Mouse (Mus musculus): ENCODE data around the gene Ccr5. TPM values are rescaled to one million over a fixed set of nuclear protein-coding genes. Genes with fewer than 3 reads are reported as not detected.
"Not testable (repeated sequence)": the region's sequence is repeated elsewhere in the genome, so short reads cannot be mapped to it uniquely, and the experiment has no call there.

The Ccr5 gene
- 1 to 10 TPM; 3.3 to 5.0 TPM for total RNA-seq (2021)
- long read RNA-seq, experiment 1, full-length matches to known transcripts, result 3 of 4 reads
- long read RNA-seq, experiment 1, partial matches to known transcripts, result 0 of 4 reads
- long read RNA-seq, experiment 1, other reads (novel, unspliced or antisense), result 1 of 4 reads
- long read RNA-seq, experiment 2, full-length matches to known transcripts, result 5 of 5 reads
- long read RNA-seq, experiment 2, partial matches to known transcripts, result 0 of 5 reads
- long read RNA-seq, experiment 2, other reads (novel, unspliced or antisense), result 0 of 5 reads

- intact Hi-C loops (cut with DNase I), result no loop called here
- no peak for TF ChIP-seq CTCF (IDR thresholded peaks at IDR 0.05)
Observed at GRCm38 (mm10) chr9:124121387-124122184, at the start of gene Ccr5. TSS of gene Ccr5 (plus strand) at chr9:124121543.

DNA sequence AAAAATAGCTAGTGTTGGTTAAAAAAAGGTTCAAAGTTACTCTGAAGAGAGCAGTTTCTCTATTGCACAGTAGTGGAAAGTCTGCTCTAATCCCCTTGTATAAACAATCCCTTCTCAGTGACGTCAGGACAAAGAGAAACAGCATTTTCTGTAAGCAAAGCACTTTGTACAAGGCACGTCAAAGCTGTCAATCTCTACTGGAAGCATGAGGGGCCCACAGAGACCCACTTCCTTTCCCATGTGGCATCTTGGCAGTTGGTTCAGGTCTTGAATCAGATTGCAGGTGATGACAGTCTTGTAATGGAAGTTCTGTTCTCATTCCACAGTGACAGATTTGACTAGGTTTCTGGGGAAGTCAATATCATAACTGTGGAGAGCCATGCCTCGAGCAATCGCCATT lies 41.5 kb upstream of the Ccr5 start:
- no peak for TF ChIP-seq CTCF (IDR thresholded peaks at IDR 0.05)
- H3K4me3 ChIP-seq, result no peak overlapping the region
- DNase-seq (ENCODE audit: extremely low spot score in 1 of 2, low spot score in 2 of 2), result no peak
- intact Hi-C loops (cut with DNase I), result no loop called here
- no peak overlapping the region for H3K27ac ChIP-seq

More at GRCm38 (mm10) chr9:124121387-124122184, at the start of gene Ccr5:
- no peak for DNase-seq (ENCODE audit: extremely low spot score in 1 of 2, low spot score in 2 of 2)
- Histone ChIP-seq H3K4me3 (no peak within 1 kb of the TSS), H3K27ac (no peak within 1 kb of the TSS)

- intact Hi-C loops (cut with DNase I); DNase-seq (ENCODE audit: extremely low spot score in 1 of 2, low spot score in 2 of 2); H3K4me3 ChIP-seq; H3K27ac ChIP-seq: not testable (repeated sequence)
Observed at GRCm38 (mm10) chr9:124080471-124080870, 40.9 kb upstream of the Ccr5 start.

DNA sequence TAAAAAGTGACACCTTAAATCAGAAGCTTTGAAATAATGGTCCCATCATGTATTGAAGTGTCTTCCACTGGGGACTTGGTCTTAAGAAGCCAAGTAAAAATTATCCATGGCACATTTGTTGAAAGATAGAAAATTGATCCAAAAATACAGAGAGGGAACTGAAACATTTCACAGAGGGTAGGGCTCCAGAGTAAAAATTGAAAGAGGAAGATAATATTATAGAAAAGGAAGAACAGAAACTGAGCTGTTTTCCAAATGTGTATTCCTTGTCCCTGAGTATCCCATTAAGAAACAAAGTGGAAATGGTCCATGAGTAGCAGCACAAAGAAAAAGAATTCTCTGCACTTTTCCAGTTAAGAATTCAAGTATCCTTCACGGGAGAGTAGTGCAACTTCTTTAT lies 30.9 kb upstream of the Ccr5 start:
- no peak for DNase-seq (ENCODE audit: extremely low spot score in 1 of 2, low spot score in 2 of 2)
- Histone ChIP-seq H3K4me3 (no peak overlapping the region), H3K27ac (no peak overlapping the region)
- no peak for TF ChIP-seq CTCF (IDR thresholded peaks at IDR 0.05)
- intact Hi-C loops (cut with DNase I), result no loop called here

DNA sequence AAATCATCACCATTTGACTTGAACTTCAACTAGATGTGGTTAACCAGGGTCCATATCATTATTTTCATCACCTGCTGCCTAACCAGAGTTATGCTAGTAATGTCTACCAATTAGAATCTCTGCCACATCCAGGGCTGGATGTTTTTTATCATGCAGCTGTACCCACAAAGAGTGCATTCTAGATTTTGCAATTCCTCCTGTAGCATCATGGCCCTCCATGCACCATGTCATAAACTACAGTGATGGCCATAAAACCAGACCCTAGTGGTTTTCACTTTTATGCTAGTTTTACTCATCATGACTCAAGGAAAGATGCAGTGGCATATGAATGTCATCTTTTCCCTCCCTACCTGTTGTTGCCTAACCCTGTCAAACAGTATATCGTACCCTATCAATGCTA lies 22.2 kb upstream of the Ccr5 start:
- no peak for TF ChIP-seq CTCF (IDR thresholded peaks at IDR 0.05)
- intact Hi-C loops (cut with DNase I), result no loop called here
- no peak for DNase-seq (ENCODE audit: extremely low spot score in 1 of 2, low spot score in 2 of 2)
- Histone ChIP-seq H3K4me3 (no peak overlapping the region), H3K27ac (no peak overlapping the region)

GRCm38 (mm10) chr9:124100357-124100756 lies 21.0 kb upstream of the Ccr5 start:
- intact Hi-C loops (cut with DNase I), result no loop called here

GRCm38 (mm10) chr9:124101723-124102122 lies 19.6 kb upstream of the Ccr5 start, which contains the start of gene Ccr2:
TSS of gene Ccr2 (plus strand) at chr9:124101950.
- Histone ChIP-seq H3K27ac (no peak within 1 kb of the TSS), H3K4me3 (no peak within 1 kb of the TSS)
- DNase-seq (ENCODE audit: extremely low spot score in 1 of 2, low spot score in 2 of 2), result no peak
- no peak for TF ChIP-seq CTCF (IDR thresholded peaks at IDR 0.05)
- intact Hi-C loops (cut with DNase I), result no loop called here

More at GRCm38 (mm10) chr9:124100357-124100756, 21.0 kb upstream of the Ccr5 start:
- Histone ChIP-seq H3K4me3 (no peak overlapping the region), H3K27ac (no peak overlapping the region)
- no peak for DNase-seq (ENCODE audit: extremely low spot score in 1 of 2, low spot score in 2 of 2)
- no peak for TF ChIP-seq CTCF (IDR thresholded peaks at IDR 0.05)

DNA sequence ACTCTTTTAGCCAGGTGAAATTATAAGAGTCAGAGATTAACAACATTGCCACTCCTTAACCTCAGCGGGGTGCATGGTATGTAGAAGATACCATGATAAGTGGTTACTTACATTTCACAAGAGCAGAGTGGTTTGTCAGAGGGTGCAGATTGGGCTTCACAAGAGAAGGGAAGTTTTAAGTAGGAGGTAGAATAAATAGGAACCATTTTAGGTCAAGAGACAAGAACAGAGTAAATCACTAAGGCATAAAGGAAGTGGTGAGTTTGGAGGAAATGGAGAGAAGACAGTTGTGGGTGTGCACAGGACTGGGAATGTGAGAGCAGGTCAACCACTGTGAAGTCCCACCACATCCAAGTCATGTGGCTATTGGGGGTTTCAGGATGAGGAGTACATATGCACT lies 18.1 kb upstream of the Ccr5 start:
- intact Hi-C loops (cut with DNase I), result no loop called here
- TF ChIP-seq CTCF (IDR thresholded peaks at IDR 0.05), result no peak
- H3K27ac ChIP-seq, result no peak overlapping the region
- H3K4me3 ChIP-seq, result no peak overlapping the region
- DNase-seq (ENCODE audit: extremely low spot score in 1 of 2, low spot score in 2 of 2), result no peak

- no peak for TF ChIP-seq CTCF (IDR thresholded peaks at IDR 0.05)
- Histone ChIP-seq H3K27ac (no peak overlapping the region), H3K4me3 (no peak overlapping the region)
- intact Hi-C loops (cut with DNase I), result no loop called here
- DNase-seq (ENCODE audit: extremely low spot score in 1 of 2, low spot score in 2 of 2), result no peak
Observed at GRCm38 (mm10) chr9:124105196-124105595, 16.1 kb upstream of the Ccr5 start.

- H3K27ac ChIP-seq, result no peak overlapping the region
- no peak for DNase-seq (ENCODE audit: extremely low spot score in 1 of 2, low spot score in 2 of 2)
- intact Hi-C loops (cut with DNase I), result no loop called here
- no peak overlapping the region for H3K4me3 ChIP-seq
- no peak for TF ChIP-seq CTCF (IDR thresholded peaks at IDR 0.05)
Observed at GRCm38 (mm10) chr9:124107232-124107631, 14.1 kb upstream of the Ccr5 start.

- no peak overlapping the region for H3K27ac ChIP-seq
- no peak for TF ChIP-seq CTCF (IDR thresholded peaks at IDR 0.05)
- DNase-seq (ENCODE audit: extremely low spot score in 1 of 2, low spot score in 2 of 2), result no peak
- intact Hi-C loops (cut with DNase I), result no loop called here
- no peak overlapping the region for H3K4me3 ChIP-seq
Observed at GRCm38 (mm10) chr9:124108356-124109127, 12.8 kb upstream of the Ccr5 start.

- Histone ChIP-seq H3K4me3 (no peak overlapping the region), H3K27ac (no peak overlapping the region)
- TF ChIP-seq CTCF (IDR thresholded peaks at IDR 0.05), result no peak
- intact Hi-C loops (cut with DNase I), result no loop called here
- DNase-seq (ENCODE audit: extremely low spot score in 1 of 2, low spot score in 2 of 2), result no peak
Observed at GRCm38 (mm10) chr9:124111997-124112396, 9.3 kb upstream of the Ccr5 start.

Measured in left cerebral cortex, adult 2 months (tissue).